Mouse (Mus musculus) fibroblast of lung, adult 2 months (primary cell): ENCODE data around the gene Zfp526.

Source experiments
- DNase-seq: peaks from one replicate; pipeline ENCODE4 v3.0.0-alpha.2; 2011; ENCODE audit warnings: low read depth

Zfp526 gene

GRCm38 (mm10) chr7:25210482-25210881, 10.7 kb upstream of the Zfp526 start:
- no peak for DNase-seq

- no peak for DNase-seq
Measured at GRCm38 (mm10) chr7:25213099-25213498, 8.1 kb upstream of the Zfp526 start.

GRCm38 (mm10) chr7:25214172-25214571, 7.1 kb upstream of the Zfp526 start:
- no peak for DNase-seq

- DNase-seq: no peak
Measured at GRCm38 (mm10) chr7:25217653-25218395, 3.4 kb upstream of the Zfp526 start.

- DNase-seq: no peak
Measured at GRCm38 (mm10) chr7:25218705-25219415, 2.4 kb upstream of the Zfp526 start.

GRCm38 (mm10) chr7:25219416-25219750, 1.8 kb upstream of the Zfp526 start:
- DNase-seq: no peak

- peak; percentile 91 for DNase-seq
Measured at GRCm38 (mm10) chr7:25219756-25220456, 1.3 kb upstream of the Zfp526 start.

- DNase-seq: no peak
Measured at GRCm38 (mm10) chr7:25220457-25221101, 646 bp upstream of the Zfp526 start, which contains the start of gene Dedd2. Gene Dedd2, minus strand, starts transcription at chr7:25220615.

- no peak for DNase-seq
Measured at GRCm38 (mm10) chr7:25222275-25222967, 1.2 kb downstream of the Zfp526 start.

- DNase-seq: no peak
Measured at GRCm38 (mm10) chr7:25227523-25228300, 6.5 kb downstream of the Zfp526 start.

- no peak for DNase-seq
Measured at GRCm38 (mm10) chr7:25230690-25231285, 9.6 kb downstream of the Zfp526 start.

GRCm38 (mm10) chr7:25232101-25232648, 10.9 kb downstream of the Zfp526 start:
- no peak for DNase-seq

- DNase-seq: no peak
Measured at GRCm38 (mm10) chr7:25233061-25233460, 11.8 kb downstream of the Zfp526 start.

GRCm38 (mm10) chr7:25235526-25235925, 14.3 kb downstream of the Zfp526 start:
- DNase-seq: no peak

- DNase-seq: peak; percentile 96
Measured at GRCm38 (mm10) chr7:25237249-25238014, 16.2 kb downstream of the Zfp526 start, which contains the start of gene Gsk3a. Gene Gsk3a, minus strand, starts transcription at chr7:25237851.

GRCm38 (mm10) chr7:25238015-25238706, 16.9 kb downstream of the Zfp526 start:
- peak; percentile 96 for DNase-seq

GRCm38 (mm10) chr7:25238829-25239623, 17.8 kb downstream of the Zfp526 start:
- peak; percentile 79 for DNase-seq

- no peak for DNase-seq
Measured at GRCm38 (mm10) chr7:25240631-25241030, 19.4 kb downstream of the Zfp526 start.
